Mouse (Mus musculus): ENCODE data around the gene Tmem107. TPM values are rescaled to one million over a fixed set of nuclear protein-coding genes. Genes with fewer than 3 reads are reported as not detected.
A peak's percentile ranks its signal among the peaks of the same experiment; 100 is the strongest.

The Tmem107 gene
- 101 and 104 TPM in 2 replicates for polyA plus RNA-seq (2015; fragmentation: Nextera tagmentation; extraction: Ambion mirVana)

DNA sequence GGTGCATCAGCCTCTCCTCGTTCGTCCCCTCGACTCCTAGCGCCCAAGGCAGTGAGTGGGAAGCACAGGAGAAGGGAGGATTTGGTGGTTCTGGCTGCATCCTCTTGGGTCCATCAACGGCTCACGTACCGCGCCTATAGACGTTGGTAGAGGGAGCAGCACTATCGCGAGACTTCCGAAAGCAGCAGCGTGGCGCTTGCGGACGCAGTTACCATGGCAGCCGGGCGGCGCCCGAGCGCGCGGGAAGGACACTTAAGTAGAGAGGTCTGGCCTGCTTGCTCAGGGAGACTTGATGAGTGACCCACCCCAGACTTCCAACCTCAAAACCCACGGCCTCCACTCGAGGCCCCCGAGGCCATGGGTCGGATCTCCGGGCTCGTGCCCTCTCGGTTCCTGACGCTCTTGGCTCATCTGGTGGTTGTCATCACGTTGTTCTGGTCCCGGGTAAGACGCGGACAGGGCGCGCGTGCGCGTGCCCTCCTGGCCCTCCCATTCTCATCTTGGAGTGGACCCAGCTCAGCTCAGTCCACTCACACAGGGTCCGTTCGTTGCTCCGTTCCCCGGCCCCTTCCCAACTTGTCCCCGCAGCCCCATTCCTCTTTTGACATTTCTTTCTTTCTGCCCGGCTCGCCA, at the start of gene Tmem107:
Gene Tmem107 (plus strand): TSS at position 217 of the 633 bp plus-strand sequence.
- H3K9ac ChIP-seq (ENCODE audit: low read length) = peak within 1 kb of the TSS; percentile 84
- peak within 1 kb of the TSS; percentile 69 for H3K4me2 ChIP-seq (ENCODE audit: low read depth, low read length)
- no peaks in the 10 kb centered on the region for H3K36me3 ChIP-seq (ENCODE audit: control insufficient read depth, insufficient read depth, low read length)
- H3K4me3 ChIP-seq (ENCODE audit: low read length) = peak within 1 kb of the TSS; percentile 71
- 0% methylated on average over 47 of the region's 47 CpGs for WGBS
- H3K4me1 ChIP-seq (replicated peaks; ENCODE audit: control insufficient read depth, insufficient read depth, low read length) = peaks cover 36% of the 10 kb centered on the region
- ATAC-seq (ENCODE audit: low read depth) = peak; percentile 90
- no peaks in the 10 kb centered on the region for H3K27me3 ChIP-seq (ENCODE audit: control insufficient read depth, insufficient read depth, low read depth, low read length)
- H3K9me3 ChIP-seq (ENCODE audit: control insufficient read depth, low read length) = no peaks in the 10 kb centered on the region
- peak within 1 kb of the TSS; percentile 96 for H3K27ac ChIP-seq (ENCODE audit: low read length)

DNA sequence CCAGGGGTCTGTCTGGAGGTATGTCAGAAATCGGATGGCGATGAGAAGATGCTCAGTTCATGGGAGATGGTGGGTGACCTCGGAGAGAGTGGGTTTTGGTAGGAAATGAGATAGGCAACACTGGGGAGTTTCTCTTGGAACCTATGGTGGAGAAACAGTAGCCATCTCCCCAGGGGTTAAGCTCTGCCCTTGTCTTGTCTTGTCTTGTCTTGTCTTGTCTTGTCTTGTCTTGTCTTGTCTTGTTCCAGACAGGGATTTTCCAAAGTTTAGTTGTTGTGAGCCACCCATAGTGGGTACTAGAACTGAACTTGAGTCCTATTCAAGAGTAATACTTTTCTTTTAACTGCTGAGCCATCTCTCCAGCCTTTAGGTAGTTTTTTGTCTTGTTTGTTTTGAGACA, 44.0 kb upstream of the Tmem107 start:
- 91% methylated on average over 3 of the region's 3 CpGs for whole genome bisulfite sequencing
- no peaks in the 10 kb centered on the region for H3K27me3 ChIP-seq (ENCODE audit: control insufficient read depth, insufficient read depth, low read depth, low read length)
- H3K4me2 ChIP-seq (ENCODE audit: low read depth, low read length) = no peak overlapping the region
- ATAC-seq (ENCODE audit: low read depth) = no peak
- no peak overlapping the region for H3K4me3 ChIP-seq (ENCODE audit: low read length)
- no peak overlapping the region for H3K27ac ChIP-seq (ENCODE audit: low read length)
- peaks cover 82% of the 10 kb centered on the region for H3K36me3 ChIP-seq (ENCODE audit: control insufficient read depth, insufficient read depth, low read length)
- no peaks in the 10 kb centered on the region for H3K9me3 ChIP-seq (ENCODE audit: control insufficient read depth, low read length)
- H3K4me1 ChIP-seq (replicated peaks; ENCODE audit: control insufficient read depth, insufficient read depth, low read length) = no peaks in the 10 kb centered on the region
- no peak overlapping the region for H3K9ac ChIP-seq (ENCODE audit: low read length)

DNA sequence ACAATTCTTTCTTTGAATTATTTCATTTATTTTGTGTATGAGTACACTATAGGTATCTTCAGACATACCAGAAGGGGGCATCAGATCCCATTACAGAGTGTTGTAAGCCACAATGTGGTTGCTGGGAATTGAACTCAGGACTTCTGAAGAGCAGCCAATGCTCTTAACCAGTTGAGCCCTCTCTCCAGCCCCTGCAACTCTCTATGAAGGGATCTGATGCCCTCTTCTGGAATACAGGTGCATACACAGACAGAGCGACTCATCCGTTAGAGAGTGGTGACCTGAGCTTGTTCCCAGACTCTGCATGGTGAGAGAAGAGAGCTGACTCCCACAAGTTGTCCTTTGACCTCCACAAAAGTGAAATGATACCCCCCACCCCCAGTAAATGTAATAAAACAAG, 41.8 kb upstream of the Tmem107 start:
- H3K4me2 ChIP-seq (ENCODE audit: low read depth, low read length) = no peak overlapping the region
- H3K27me3 ChIP-seq (ENCODE audit: control insufficient read depth, insufficient read depth, low read depth, low read length) = no peaks in the 10 kb centered on the region
- no peak overlapping the region for H3K27ac ChIP-seq (ENCODE audit: low read length)
- 77% methylated on average over 2 of the region's 2 CpGs for WGBS
- no peak for ATAC-seq (ENCODE audit: low read depth)
- H3K9ac ChIP-seq (ENCODE audit: low read length) = no peak overlapping the region
- no peaks in the 10 kb centered on the region for H3K9me3 ChIP-seq (ENCODE audit: control insufficient read depth, low read length)
- no peaks in the 10 kb centered on the region for H3K4me1 ChIP-seq (replicated peaks; ENCODE audit: control insufficient read depth, insufficient read depth, low read length)
- peaks cover 78% of the 10 kb centered on the region for H3K36me3 ChIP-seq (ENCODE audit: control insufficient read depth, insufficient read depth, low read length)
- no peak overlapping the region for H3K4me3 ChIP-seq (ENCODE audit: low read length)

DNA sequence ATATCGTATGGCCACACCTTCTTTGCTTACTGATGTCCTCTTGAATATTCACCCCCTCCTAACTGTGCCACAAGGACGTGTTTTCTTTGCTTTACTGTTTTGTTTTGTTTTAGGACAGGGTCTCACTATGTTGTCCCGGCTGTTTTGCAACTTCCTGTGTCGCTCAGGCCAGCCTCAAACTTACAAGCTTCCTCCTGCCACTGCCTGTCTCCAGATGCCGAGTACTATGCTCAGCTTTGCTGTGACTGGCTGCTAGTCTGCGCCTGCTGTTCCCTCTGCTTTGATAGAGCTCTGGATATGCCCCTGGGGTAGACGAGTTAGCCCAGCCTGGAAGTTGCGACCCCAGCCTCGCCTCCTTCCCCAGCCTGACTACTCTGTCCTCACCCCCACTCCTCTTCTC, 37.1 kb upstream of the Tmem107 start:
- peaks cover 10% of the 10 kb centered on the region for H3K4me1 ChIP-seq (replicated peaks; ENCODE audit: control insufficient read depth, insufficient read depth, low read length)
- H3K9ac ChIP-seq (ENCODE audit: low read length) = no peak overlapping the region
- 73% methylated on average over 9 of the region's 9 CpGs for WGBS
- no peak overlapping the region for H3K4me3 ChIP-seq (ENCODE audit: low read length)
- no peak overlapping the region for H3K4me2 ChIP-seq (ENCODE audit: low read depth, low read length)
- H3K9me3 ChIP-seq (ENCODE audit: control insufficient read depth, low read length) = no peaks in the 10 kb centered on the region
- no peak for ATAC-seq (ENCODE audit: low read depth)
- no peak overlapping the region for H3K27ac ChIP-seq (ENCODE audit: low read length)
- no peaks in the 10 kb centered on the region for H3K27me3 ChIP-seq (ENCODE audit: control insufficient read depth, insufficient read depth, low read depth, low read length)
- peaks cover 53% of the 10 kb centered on the region for H3K36me3 ChIP-seq (ENCODE audit: control insufficient read depth, insufficient read depth, low read length)

DNA sequence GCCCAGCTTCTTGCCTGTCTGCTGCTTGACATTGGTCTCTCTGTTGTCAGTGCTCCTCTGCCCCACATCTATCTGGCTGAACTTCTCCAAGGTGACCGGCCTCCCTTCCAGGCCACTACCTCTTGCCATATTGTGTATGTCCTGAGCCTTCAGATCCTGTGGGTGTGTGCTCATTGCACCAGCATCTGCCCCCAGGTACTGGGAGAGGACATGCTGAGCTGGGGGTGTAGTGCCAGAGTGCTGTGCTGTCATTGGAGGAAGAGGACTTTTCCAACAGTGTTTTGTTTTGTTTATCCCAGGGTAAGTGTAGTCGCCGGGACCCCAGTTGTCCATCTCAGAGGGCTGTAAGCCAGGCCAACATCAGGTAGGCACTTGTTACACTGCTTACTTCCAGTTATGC, 36.0 kb upstream of the Tmem107 start:
- H3K4me1 ChIP-seq (replicated peaks; ENCODE audit: control insufficient read depth, insufficient read depth, low read length) = peaks cover 20% of the 10 kb centered on the region
- H3K27ac ChIP-seq (ENCODE audit: low read length) = no peak overlapping the region
- ATAC-seq (ENCODE audit: low read depth) = no peak
- WGBS = 87% methylated on average over 3 of the region's 3 CpGs
- H3K9ac ChIP-seq (ENCODE audit: low read length) = no peak overlapping the region
- no peaks in the 10 kb centered on the region for H3K27me3 ChIP-seq (ENCODE audit: control insufficient read depth, insufficient read depth, low read depth, low read length)
- peaks cover 46% of the 10 kb centered on the region for H3K36me3 ChIP-seq (ENCODE audit: control insufficient read depth, insufficient read depth, low read length)
- H3K9me3 ChIP-seq (ENCODE audit: control insufficient read depth, low read length) = no peaks in the 10 kb centered on the region
- H3K4me2 ChIP-seq (ENCODE audit: low read depth, low read length) = no peak overlapping the region
- H3K4me3 ChIP-seq (ENCODE audit: low read length) = no peak overlapping the region

DNA sequence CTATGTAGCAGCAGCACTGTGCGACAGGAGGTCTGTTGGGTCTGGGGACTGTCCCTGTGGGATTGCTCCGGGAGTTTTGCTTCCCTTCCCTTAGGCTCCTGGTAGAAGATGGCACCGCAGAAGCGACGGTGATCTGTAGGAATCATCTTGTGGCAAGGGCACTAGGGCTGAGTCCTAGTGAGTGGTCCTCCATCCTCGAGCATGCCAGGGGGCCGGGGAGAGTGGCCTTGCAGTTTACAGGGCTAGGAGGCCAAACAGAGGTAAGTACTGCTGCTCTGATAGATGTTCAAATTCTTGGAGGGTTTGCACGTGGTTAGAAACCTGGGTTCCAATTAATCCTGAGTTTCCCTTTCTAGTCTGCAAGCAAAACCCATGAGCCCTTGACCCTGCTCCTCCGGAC, 35.2 kb upstream of the Tmem107 start:
- no peak for ATAC-seq (ENCODE audit: low read depth)
- H3K9ac ChIP-seq (ENCODE audit: low read length) = peak overlapping the region; percentile 44; the same call in 1 of the 2 replicates
- H3K27me3 ChIP-seq (ENCODE audit: control insufficient read depth, insufficient read depth, low read depth, low read length) = no peaks in the 10 kb centered on the region
- peak overlapping the region; percentile 47; the same call in 1 of the 2 replicates for H3K4me2 ChIP-seq (ENCODE audit: low read depth, low read length)
- H3K4me3 ChIP-seq (ENCODE audit: low read length) = no peak overlapping the region
- WGBS = 76% methylated on average over 9 of the region's 9 CpGs
- H3K36me3 ChIP-seq (ENCODE audit: control insufficient read depth, insufficient read depth, low read length) = peaks cover 40% of the 10 kb centered on the region
- H3K4me1 ChIP-seq (replicated peaks; ENCODE audit: control insufficient read depth, insufficient read depth, low read length) = peaks cover 20% of the 10 kb centered on the region
- H3K27ac ChIP-seq (ENCODE audit: low read length) = peak overlapping the region; percentile 78
- H3K9me3 ChIP-seq (ENCODE audit: control insufficient read depth, low read length) = no peaks in the 10 kb centered on the region

DNA sequence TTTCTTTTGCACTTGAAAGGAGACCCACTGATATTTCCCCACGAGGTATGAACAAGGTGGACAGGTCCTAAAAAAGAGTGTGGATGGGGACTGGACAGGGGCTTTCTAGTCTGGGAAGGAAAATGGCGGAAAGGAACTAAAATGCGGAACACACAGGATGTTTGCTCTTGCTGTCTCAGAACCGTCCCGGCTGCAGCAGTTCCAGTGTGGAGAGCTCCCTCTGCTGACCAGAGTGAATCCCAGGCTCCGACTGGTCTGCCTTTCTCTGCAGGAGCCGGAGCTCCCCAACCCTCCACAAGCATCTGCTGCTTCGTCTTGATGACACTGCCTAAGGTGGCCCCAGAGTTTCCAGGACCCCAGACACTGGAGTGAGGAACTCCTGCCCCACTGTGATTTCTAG, 34.8 kb upstream of the Tmem107 start:
- 4% methylated on average over 8 of the region's 8 CpGs for WGBS
- Histone ChIP-seq H3K4me3 (ENCODE audit: low read length) (peak overlapping the region; percentile 75), H3K9me3 (ENCODE audit: control insufficient read depth, low read length) (no peaks in the 10 kb centered on the region), H3K4me2 (ENCODE audit: low read depth, low read length) (peak overlapping the region; percentile 47), H3K27me3 (ENCODE audit: control insufficient read depth, insufficient read depth, low read depth, low read length) (no peaks in the 10 kb centered on the region), H3K4me1 (replicated peaks; ENCODE audit: control insufficient read depth, insufficient read depth, low read length) (peaks cover 20% of the 10 kb centered on the region), H3K27ac (ENCODE audit: low read length) (peak overlapping the region; percentile 78), H3K36me3 (ENCODE audit: control insufficient read depth, insufficient read depth, low read length) (peaks cover 35% of the 10 kb centered on the region), H3K9ac (ENCODE audit: low read length) (peak overlapping the region; percentile 44; the same call in 1 of the 2 replicates)
- ATAC-seq (ENCODE audit: low read depth) = peak; percentile 34

DNA sequence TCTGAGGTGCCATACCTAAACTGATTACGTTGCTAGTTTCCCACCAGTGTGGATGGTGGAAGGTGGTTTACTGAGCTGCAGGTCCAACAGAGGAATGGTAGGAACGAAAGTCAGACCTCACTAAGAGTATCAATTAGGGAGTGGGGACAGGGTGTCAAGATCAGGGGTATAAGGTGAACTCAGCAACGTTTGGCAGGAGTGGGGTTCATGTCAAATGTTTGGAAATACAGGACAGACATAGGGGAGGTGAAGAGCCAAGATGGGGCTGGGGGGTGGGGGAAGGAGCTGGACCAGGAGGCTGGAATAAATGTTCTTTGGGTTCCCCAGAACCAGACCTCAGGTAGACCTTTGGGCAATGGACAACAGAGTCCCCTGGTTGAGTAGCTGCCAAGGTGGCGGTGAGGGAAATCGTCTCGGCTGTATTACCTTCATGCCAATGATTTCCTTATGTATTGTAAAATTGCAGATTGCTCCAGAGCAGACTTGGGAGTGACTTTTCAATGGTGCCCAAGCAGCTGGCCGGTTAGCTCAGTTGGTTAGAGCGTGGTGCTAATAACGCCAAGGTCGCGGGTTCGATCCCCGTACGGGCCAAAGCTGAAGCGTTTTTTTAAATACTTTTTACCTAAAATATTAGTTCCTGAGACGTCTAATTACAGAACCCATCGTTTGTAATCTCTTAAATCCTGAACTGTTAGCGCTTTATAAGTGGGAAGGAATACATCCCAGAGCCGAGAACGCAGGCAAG, 33.9 kb upstream of the Tmem107 start:
- Histone ChIP-seq H3K4me3 (ENCODE audit: low read length) (peak overlapping the region; percentile 75), H3K36me3 (ENCODE audit: control insufficient read depth, insufficient read depth, low read length) (peaks cover 29% of the 10 kb centered on the region), H3K9me3 (ENCODE audit: control insufficient read depth, low read length) (no peaks in the 10 kb centered on the region), H3K4me2 (ENCODE audit: low read depth, low read length) (peak overlapping the region; percentile 65), H3K4me1 (replicated peaks; ENCODE audit: control insufficient read depth, insufficient read depth, low read length) (peaks cover 20% of the 10 kb centered on the region), H3K27ac (ENCODE audit: low read length) (peak overlapping the region; percentile 83), H3K9ac (ENCODE audit: low read length) (peak overlapping the region; percentile 78), H3K27me3 (ENCODE audit: control insufficient read depth, insufficient read depth, low read depth, low read length) (no peaks in the 10 kb centered on the region)
- 7% methylated on average over 20 of the region's 20 CpGs for WGBS
- peak; percentile 21 for ATAC-seq (ENCODE audit: low read depth)

DNA sequence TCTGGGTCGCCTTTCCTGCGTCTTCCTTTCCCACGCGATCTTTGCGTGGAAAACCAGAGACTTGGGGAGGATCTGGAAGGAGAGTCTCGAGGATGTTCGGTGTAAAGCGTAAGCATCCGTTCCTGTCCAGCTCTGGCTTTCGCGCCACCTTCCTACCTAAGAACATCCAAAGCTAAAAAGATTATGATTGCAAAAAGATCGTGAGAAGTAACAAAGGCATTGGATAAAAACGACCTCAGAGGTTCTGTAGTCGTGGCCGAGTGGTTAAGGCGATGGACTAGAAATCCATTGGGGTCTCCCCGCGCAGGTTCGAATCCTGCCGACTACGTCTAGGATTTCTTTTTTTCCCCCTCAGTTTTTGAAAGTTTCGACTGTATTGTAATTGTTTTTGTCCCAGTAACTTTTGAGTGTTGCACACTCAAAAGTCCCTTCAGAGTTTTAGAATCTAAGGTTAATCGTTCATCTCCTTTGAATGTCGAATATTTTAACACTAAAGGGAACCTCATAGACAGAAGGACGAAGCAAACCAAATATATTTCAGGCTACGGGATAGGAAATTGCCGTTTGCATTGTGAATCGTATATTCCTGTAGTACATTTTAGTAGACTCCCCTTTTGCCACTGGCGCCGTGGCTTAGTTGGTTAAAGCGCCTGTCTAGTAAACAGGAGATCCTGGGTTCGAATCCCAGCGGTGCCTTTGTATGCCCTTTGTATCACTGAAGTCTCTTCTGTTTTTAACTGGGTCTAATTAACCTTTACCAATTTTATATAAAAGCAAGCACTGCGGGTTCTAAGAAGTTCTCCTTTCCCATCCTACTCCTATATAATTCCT, 33.2 kb upstream of the Tmem107 start:
- Histone ChIP-seq H3K9ac (ENCODE audit: low read length) (peak overlapping the region; percentile 78), H3K9me3 (ENCODE audit: control insufficient read depth, low read length) (no peaks in the 10 kb centered on the region), H3K27me3 (ENCODE audit: control insufficient read depth, insufficient read depth, low read depth, low read length) (no peaks in the 10 kb centered on the region), H3K36me3 (ENCODE audit: control insufficient read depth, insufficient read depth, low read length) (peaks cover 24% of the 10 kb centered on the region), H3K4me2 (ENCODE audit: low read depth, low read length) (peak overlapping the region; percentile 65), H3K4me3 (ENCODE audit: low read length) (peak overlapping the region; percentile 75), H3K4me1 (replicated peaks; ENCODE audit: control insufficient read depth, insufficient read depth, low read length) (peaks cover 20% of the 10 kb centered on the region), H3K27ac (ENCODE audit: low read length) (peak overlapping the region; percentile 83)
- WGBS = under 1% methylated on average over 34 of the region's 34 CpGs
- peak; percentile 37 for ATAC-seq (ENCODE audit: low read depth)
